Mouse (Mus musculus) neutrophil, adult 5-6 weeks (primary cell): ENCODE measurements around the gene Ass1. TPM values are rescaled to one million over a fixed set of nuclear protein-coding genes. Genes with fewer than 3 reads are reported as not detected.

Experiments used
- ATAC-seq: fragments of 151-379, 151-347 bp; 2 replicates; pipeline ENCODE4 v1.8.0; 2017; ENCODE audit warnings: mild to moderate bottlenecking, moderate TSS enrichment; ENCODE audit not compliant: insufficient number of reproducible peaks, poor library complexity, low FRiP score, severe bottlenecking; ENCODE audit errors: extremely low read depth
- total RNA-seq: library from RNA; stranded (forward); fragments of 200-1000 nt; gene quantifications from 2 replicates; pipeline ENCODE4 v1.2.3, GENCODE M21; 2017

The Ass1 gene
- total RNA-seq: 10.6 and 18.4 TPM in 2 replicates

GRCm38 (mm10) chr2:31469931-31470682 lies at the start of gene Ass1:
Gene Ass1 (plus strand): TSS chr2:31470207.
- ATAC-seq: peak; percentile 46

GRCm38 (mm10) chr2:31420914-31421313 lies 49.1 kb upstream of the Ass1 start:
- no peak for ATAC-seq

- no peak for ATAC-seq
These were observed 47.4 kb upstream of the Ass1 start for GRCm38 (mm10) chr2:31422576-31422975.

GRCm38 (mm10) chr2:31431477-31431876 lies 38.5 kb upstream of the Ass1 start:
- no peak for ATAC-seq

GRCm38 (mm10) chr2:31434746-31435145 lies 35.3 kb upstream of the Ass1 start:
- no peak for ATAC-seq

GRCm38 (mm10) chr2:31435567-31435966 lies 34.4 kb upstream of the Ass1 start:
- no peak; the same call in 1 of the 2 replicates for ATAC-seq

- no peak for ATAC-seq
These were observed 32.3 kb upstream of the Ass1 start for GRCm38 (mm10) chr2:31437480-31438245.

GRCm38 (mm10) chr2:31439576-31439975 lies 30.4 kb upstream of the Ass1 start:
- no peak for ATAC-seq

GRCm38 (mm10) chr2:31442480-31443160 lies 27.4 kb upstream of the Ass1 start:
- ATAC-seq: no peak

- no peak for ATAC-seq
These were observed 24.0 kb upstream of the Ass1 start for GRCm38 (mm10) chr2:31446036-31446435.

GRCm38 (mm10) chr2:31446456-31446855 lies 23.6 kb upstream of the Ass1 start:
- no peak for ATAC-seq

GRCm38 (mm10) chr2:31447536-31447935 lies 22.5 kb upstream of the Ass1 start:
- no peak for ATAC-seq

GRCm38 (mm10) chr2:31448756-31449440 lies 21.1 kb upstream of the Ass1 start:
- ATAC-seq: no peak

GRCm38 (mm10) chr2:31449441-31449815 lies 20.6 kb upstream of the Ass1 start:
- ATAC-seq: no peak

- ATAC-seq: no peak
These were observed 20.1 kb upstream of the Ass1 start for GRCm38 (mm10) chr2:31449902-31450301.

GRCm38 (mm10) chr2:31450661-31451060 lies 19.3 kb upstream of the Ass1 start:
- ATAC-seq: no peak

GRCm38 (mm10) chr2:31451530-31451929 lies 18.5 kb upstream of the Ass1 start:
- ATAC-seq: no peak

GRCm38 (mm10) chr2:31453011-31453410 lies 17.0 kb upstream of the Ass1 start:
- no peak for ATAC-seq

- ATAC-seq: no peak
These were observed 16.3 kb upstream of the Ass1 start for GRCm38 (mm10) chr2:31453559-31454177.
